Comparison of ENCODE assay signal across 12 mouse cellular contexts in genomic region chr1:182813991-182814390, GRCm38 (mm10). TPM values are rescaled to one million over a fixed set of nuclear protein-coding genes. Genes with fewer than 3 reads are reported as not detected.
A peak's percentile ranks its signal among the peaks of the same experiment; 100 is the strongest.
DNase-seq lines count a peak whose midpoint lies in the region; ATAC-seq lines count a peak whose summit lies in the region.
"Had no signal": no experiment of that assay in that cellular context is flagged by ENCODE, and none has a peak within 500 bp of the region (broad histone marks: within the 10 kb centered on the region; RNA-seq: fewer than 3 reads in every experiment).

No protein-coding gene starts in this region.

- H3K4me2 ChIP-seq in heart, embryonic 15.5 days = no peak overlapping the region
- H3K4me2 ChIP-seq in heart, embryonic 11.5 days = no peak overlapping the region
- no peak overlapping the region for H3K4me2 ChIP-seq in hindbrain, embryonic 15.5 days
- H3K4me2 ChIP-seq: limb, embryonic 15.5 days; lung, embryonic 15.5 days had no signal

- no peaks in the 10 kb centered on the region for H3K9me3 ChIP-seq in heart, embryonic 15.5 days (replicated peaks)
- H3K9me3 ChIP-seq in heart, embryonic 11.5 days (replicated peaks; ENCODE audit: control insufficient read depth, low read length) = peaks cover 6% of the 10 kb centered on the region
- no peaks in the 10 kb centered on the region for H3K9me3 ChIP-seq in hindbrain, embryonic 15.5 days
- H3K9me3 ChIP-seq: limb, embryonic 15.5 days had no signal

- peak; percentile 47 to 51 for DNase-seq in cerebellum, postnatal 10 days
- no peak for DNase-seq in cerebellum, postnatal 36 days
- DNase-seq in left cerebral cortex, postnatal 4 days = peak; percentile 19
- no peak for DNase-seq in left cerebral cortex, postnatal 14 days (ENCODE audit: low spot score in 2 of 2)
- DNase-seq: adrenal gland, postnatal 25 days had no signal

- no peak overlapping the region for H3K4me3 ChIP-seq in heart, embryonic 15.5 days
- no peak overlapping the region for H3K4me3 ChIP-seq in heart, embryonic 11.5 days (ENCODE audit: low read depth, low read length)
- H3K4me3 ChIP-seq in hindbrain, embryonic 15.5 days = no peak overlapping the region
- H3K4me3 ChIP-seq: left cerebral cortex, adult 2 months; limb, embryonic 15.5 days; lung, embryonic 15.5 days had no signal

- 50% methylated on average over 7 of the region's 7 CpGs for WGBS in heart, embryonic 15.5 days
- 79% methylated on average over 7 of the region's 7 CpGs for WGBS in heart, embryonic 11.5 days (ENCODE audit: insufficient replicate concordance)
- 49% methylated on average over 7 of the region's 7 CpGs for WGBS in hindbrain, embryonic 15.5 days

- peaks cover 28% of the 10 kb centered on the region for H3K4me1 ChIP-seq in heart, embryonic 15.5 days (replicated peaks)
- peaks cover 17% of the 10 kb centered on the region for H3K4me1 ChIP-seq in heart, embryonic 11.5 days (ENCODE audit: control insufficient read depth, insufficient read depth, low read length)
- peaks cover 28% of the 10 kb centered on the region for H3K4me1 ChIP-seq in hindbrain, embryonic 15.5 days (replicated peaks)

- intact Hi-C loops in left cerebral cortex, postnatal 4 days (cut with DNase I) = no loop called here
- intact Hi-C loops in left cerebral cortex, postnatal 14 days (cut with DNase I) = no loop called here

- no peak overlapping the region for H3K27ac ChIP-seq in heart, embryonic 15.5 days
- no peak overlapping the region for H3K27ac ChIP-seq in heart, embryonic 11.5 days (ENCODE audit: low read depth, low read length)
- H3K27ac ChIP-seq in hindbrain, embryonic 15.5 days (replicated peaks) = peak overlapping the region; percentile 51; the same call in 1 of the 2 replicates
- H3K27ac ChIP-seq: left cerebral cortex, adult 2 months; limb, embryonic 15.5 days; lung, embryonic 15.5 days had no signal

- ATAC-seq in heart, embryonic 15.5 days (replicated peaks; ENCODE audit: insufficient number of reproducible peaks, insufficient read depth, low FRiP score, low read depth) = 0 out of 2 replicates have a peak, but pooled peaks have one; percentile 55
- no peak for ATAC-seq in heart, embryonic 11.5 days (replicated peaks; ENCODE audit: insufficient number of reproducible peaks, low FRiP score, low TSS enrichment)
- ATAC-seq in hindbrain, embryonic 15.5 days (ENCODE audit: low FRiP score, low read depth) = no peak
- no peak for ATAC-seq in erythroid progenitor cell, adult 5-6 weeks (replicated peaks; ENCODE audit: low FRiP score, poor library complexity, severe bottlenecking)

- H3K27me3 ChIP-seq in heart, embryonic 15.5 days = no peaks in the 10 kb centered on the region
- H3K27me3 ChIP-seq in heart, embryonic 11.5 days (ENCODE audit: control insufficient read depth, insufficient read depth, low read length) = no peaks in the 10 kb centered on the region
- no peaks in the 10 kb centered on the region for H3K27me3 ChIP-seq in hindbrain, embryonic 15.5 days
- H3K27me3 ChIP-seq: limb, embryonic 15.5 days; lung, embryonic 15.5 days had no signal

- H3K36me3 ChIP-seq in heart, embryonic 15.5 days = no peaks in the 10 kb centered on the region
- H3K36me3 ChIP-seq in heart, embryonic 11.5 days (ENCODE audit: control insufficient read depth, insufficient read depth, low read length) = no peaks in the 10 kb centered on the region
- H3K36me3 ChIP-seq in hindbrain, embryonic 15.5 days = no peaks in the 10 kb centered on the region
- H3K36me3 ChIP-seq: limb, embryonic 15.5 days; lung, embryonic 15.5 days had no signal

- no peak overlapping the region for H3K9ac ChIP-seq in heart, embryonic 15.5 days
- H3K9ac ChIP-seq in heart, embryonic 11.5 days (ENCODE audit: low read depth, low read length) = no peak overlapping the region
- H3K9ac ChIP-seq in hindbrain, embryonic 15.5 days = no peak overlapping the region
- H3K9ac ChIP-seq: limb, embryonic 15.5 days; lung, embryonic 15.5 days had no signal

RNA-seq across cellular contexts. Expression of gene Susd4, which starts 50.3 kb away (rescaled TPM):
- polyA plus RNA-seq in heart, embryonic 15.5 days (2015; fragmentation: Nextera tagmentation; extraction: Ambion mirVana) = 4.1 and 8.0 TPM in 2 replicates
- polyA plus RNA-seq in heart, embryonic 11.5 days (2014; fragmentation: Nextera tagmentation; extraction: Ambion mirVana) = 5.4 and 5.9 TPM in 2 replicates
- 10 to 100 TPM; 40.2 to 49.1 TPM for total RNA-seq in left cerebral cortex, postnatal 4 days (2021)
- 100 to 1,000 TPM in 1 of 2 experiments, 10 to 100 TPM in 1; 99.5 to 102 TPM for total RNA-seq in left cerebral cortex, postnatal 14 days (2021)
- 66.9 and 74.6 TPM in 2 replicates for polyA plus RNA-seq in hindbrain, embryonic 15.5 days (2015; fragmentation: Nextera tagmentation; extraction: Ambion mirVana)
- not detected in 2 replicates for total RNA-seq in erythroid progenitor cell, adult 5-6 weeks (2015; ENCODE audit: low replicate concordance)
- not detected in 2 replicates for total RNA-seq in erythroid progenitor cell, adult 5-6 weeks (2017; ENCODE audit: low replicate concordance)

Comparison
In these comparisons a context has a peak if more than half of its experiments do, and no peak if none do; other contexts are left out.
1. DNase-seq: peak in cerebellum, postnatal 10 days (2 of 2) and left cerebral cortex, postnatal 4 days (single experiment); none in cerebellum, postnatal 36 days (0 of 2) and left cerebral cortex, postnatal 14 days (0 of 2).
2. RNA of gene Susd4, which starts 50.3 kb away (total RNA-seq): 99.5 to 102 TPM in left cerebral cortex, postnatal 14 days and 40.2 to 49.1 TPM in left cerebral cortex, postnatal 4 days; not detected in erythroid progenitor cell, adult 5-6 weeks; every median in the first group is over 10 times any median in the second.